Mouse (Mus musculus) hindbrain, embryonic 14.5 days (tissue): Measurements from ENCODE around the gene Pde4c. TPM values are rescaled to one million over a fixed set of nuclear protein-coding genes. Genes with fewer than 3 reads are reported as not detected.
A peak's percentile ranks its signal among the peaks of the same experiment; 100 is the strongest.

ENCODE experiments used
- ATAC-seq: fragments of 200-750 bp; cut with Nextera tagmentation; 2 replicates; pipeline ENCODE4 v1.8.0; 2017; ENCODE audit warnings: moderate number of reproducible peaks, mild to moderate bottlenecking, moderate TSS enrichment, moderate library complexity; ENCODE audit not compliant: low FRiP score
- DNase-seq: peaks from one replicate; pipeline ENCODE4 v3.0.0-alpha.2; 2015; ENCODE audit warnings: low spot score
- H3K27ac ChIP-seq: fragments of 300-500 bp; sonication (generic); 2 replicates; pipeline ENCODE4 v1.5.1; 2014; ENCODE audit warnings: mild to moderate bottlenecking, moderate library complexity
- H3K27me3 ChIP-seq: fragments of 300-500 bp; sonication (generic); 2 replicates; pipeline ENCODE4 v1.6.1; 2014; ENCODE audit warnings: mild to moderate bottlenecking, low read length, mixed read lengths; ENCODE audit not compliant: control insufficient read depth, insufficient read depth
- H3K36me3 ChIP-seq: fragments of 300-500 bp; sonication (generic); replicated peaks from 2 replicates; pipeline ENCODE4 v1.6.1; 2014; ENCODE audit not compliant: control insufficient read depth, insufficient read depth
- H3K4me1 ChIP-seq: fragments of 300-500 bp; sonication (generic); replicated peaks from 2 replicates; pipeline ENCODE4 v1.6.1; 2014; ENCODE audit warnings: antibody characterized with exemption, low read length, mixed read lengths; ENCODE audit not compliant: control insufficient read depth, insufficient read depth
- H3K4me2 ChIP-seq: fragments of 300-500 bp; sonication (generic); replicated peaks from 2 replicates; pipeline ENCODE4 v1.6.1; 2014; ENCODE audit warnings: mild to moderate bottlenecking, moderate library complexity
- H3K4me3 ChIP-seq: fragments of 300-500 bp; sonication (generic); replicated peaks from 2 replicates; pipeline ENCODE4 v1.5.1; 2014; ENCODE audit warnings: mild to moderate bottlenecking, low read length
- H3K9ac ChIP-seq: fragments of 300-500 bp; sonication (generic); 2 replicates; pipeline ENCODE4 v1.6.1; 2014
- H3K9me3 ChIP-seq: fragments of 300-500 bp; sonication (generic); 2 replicates; pipeline ENCODE4 v1.6.1; 2016; ENCODE audit warnings: low read length; ENCODE audit not compliant: control insufficient read depth
- WGBS: fragments of 180-500 bp; shearing (Covaris S2); extraction: QIAGEN DNeasy Blood & Tissue Kit; methylation state at CpG from one replicate; pipeline ENCODE4 v1.1.7; 2014; 5-methylcytosine and 5-hydroxymethylcytosine counted together
- polyA plus RNA-seq: library from polyadenylated mRNA; unstranded; fragments of >200 nt; fragmentation: Nextera tagmentation; extraction: Ambion mirVana; gene quantifications from 2 replicates; pipeline ENCODE4 v1.2.1, GENCODE M21; 2014

The Pde4c gene
- polyA plus RNA-seq, 1 experiment from 2014 or later: 0.32 TPM

DNA sequence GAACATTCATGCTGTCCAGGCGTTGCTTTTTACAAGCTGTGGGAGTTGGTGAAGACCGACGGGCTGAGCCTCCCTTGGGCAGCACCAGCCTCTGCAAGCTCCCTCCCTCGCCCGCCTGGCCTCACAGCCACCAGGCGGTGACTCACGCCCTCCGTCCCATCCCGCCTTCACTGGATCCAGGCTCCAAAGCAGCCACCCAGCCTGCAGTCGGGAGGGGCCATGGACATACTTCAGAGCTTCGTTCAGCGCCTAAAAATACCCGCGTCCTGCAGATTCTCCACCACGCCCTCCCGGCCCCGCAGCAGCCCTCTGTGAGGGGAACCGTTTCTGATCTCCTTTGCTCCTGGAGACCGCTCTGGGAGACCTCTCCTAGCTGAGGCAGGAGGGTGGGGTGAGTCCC is 41.3 kb upstream of the Pde4c start:
- DNase-seq (no peak), ATAC-seq (no peak; the same call in 1 of the 2 replicates)
- H3K27me3 ChIP-seq: no peaks in the 10 kb centered on the region
- 0 out of 2 replicates have a peak, but pooled peaks cover 3% of the 10 kb centered on the region for H3K4me1 ChIP-seq
- no peak overlapping the region for H3K9ac ChIP-seq
- H3K4me3 ChIP-seq: no peak overlapping the region
- WGBS: 8% methylated on average over 19 of the region's 19 CpGs
- H3K36me3 ChIP-seq: peaks cover 12% of the 10 kb centered on the region
- no peak overlapping the region for H3K27ac ChIP-seq
- 0 out of 2 replicates have a peak overlapping the region, but pooled peaks have one; percentile 10 for H3K4me2 ChIP-seq
- H3K9me3 ChIP-seq: no peaks in the 10 kb centered on the region

DNA sequence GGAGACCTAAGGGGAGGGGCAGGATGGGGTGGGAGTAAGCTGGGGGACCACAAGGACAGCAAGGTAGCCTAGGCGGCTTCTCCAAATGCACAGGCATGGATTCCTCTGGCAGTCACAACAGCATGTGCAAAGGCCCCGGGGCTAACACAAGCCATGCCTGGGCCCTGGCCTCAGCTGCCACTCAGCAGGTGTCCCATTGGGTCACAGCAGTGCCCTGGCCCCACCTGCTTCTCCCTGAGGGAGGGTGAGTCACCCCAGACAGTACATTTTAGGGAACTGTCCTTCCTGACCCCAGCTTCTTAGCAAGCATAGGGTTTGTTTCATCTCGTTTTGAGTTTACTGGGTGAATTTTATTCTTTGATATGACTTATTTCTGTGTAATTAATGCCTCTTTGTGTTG is 40.8 kb upstream of the Pde4c start:
- H3K27ac ChIP-seq: no peak overlapping the region
- 63% methylated on average over 3 of the region's 3 CpGs for WGBS
- H3K4me1 ChIP-seq: 0 out of 2 replicates have a peak, but pooled peaks cover 3% of the 10 kb centered on the region
- DNase-seq (no peak), ATAC-seq (no peak)
- peaks cover 12% of the 10 kb centered on the region for H3K36me3 ChIP-seq
- H3K9me3 ChIP-seq: no peaks in the 10 kb centered on the region
- no peak overlapping the region for H3K4me3 ChIP-seq
- no peaks in the 10 kb centered on the region for H3K27me3 ChIP-seq
- H3K4me2 ChIP-seq: 0 out of 2 replicates have a peak overlapping the region, but pooled peaks have one; percentile 10
- H3K9ac ChIP-seq: no peak overlapping the region

DNA sequence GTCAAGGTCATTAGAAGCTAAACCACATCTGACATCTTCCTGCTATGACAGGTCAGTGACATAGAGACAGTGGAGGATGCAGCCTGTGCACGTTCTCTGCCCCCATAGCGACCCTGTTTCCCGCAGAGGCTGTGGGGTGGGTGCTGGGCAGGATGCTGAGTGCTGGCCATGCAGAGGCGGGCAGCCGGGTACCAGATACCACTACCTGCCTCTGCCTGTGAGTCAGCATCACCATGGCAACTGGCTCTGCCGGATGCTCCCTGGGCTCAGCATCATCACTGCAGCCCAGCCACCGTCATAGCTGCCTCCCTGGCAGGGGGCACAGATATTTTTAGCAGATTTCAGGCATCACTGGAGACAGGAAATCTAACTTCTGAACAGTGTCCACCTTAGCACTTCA is 39.2 kb upstream of the Pde4c start:
- Histone ChIP-seq H3K4me1 (0 out of 2 replicates have a peak, but pooled peaks cover 3% of the 10 kb centered on the region), H3K4me3 (no peak overlapping the region), H3K27ac (no peak overlapping the region), H3K4me2 (no peak overlapping the region), H3K36me3 (peaks cover 3% of the 10 kb centered on the region; the same call in 1 of the 2 replicates), H3K9me3 (no peaks in the 10 kb centered on the region), H3K9ac (no peak overlapping the region), H3K27me3 (no peaks in the 10 kb centered on the region)
- DNase-seq: no peak
- WGBS: 32% methylated on average over 7 of the region's 7 CpGs
- ATAC-seq: peak; percentile 47; the same call in 1 of the 2 replicates

DNA sequence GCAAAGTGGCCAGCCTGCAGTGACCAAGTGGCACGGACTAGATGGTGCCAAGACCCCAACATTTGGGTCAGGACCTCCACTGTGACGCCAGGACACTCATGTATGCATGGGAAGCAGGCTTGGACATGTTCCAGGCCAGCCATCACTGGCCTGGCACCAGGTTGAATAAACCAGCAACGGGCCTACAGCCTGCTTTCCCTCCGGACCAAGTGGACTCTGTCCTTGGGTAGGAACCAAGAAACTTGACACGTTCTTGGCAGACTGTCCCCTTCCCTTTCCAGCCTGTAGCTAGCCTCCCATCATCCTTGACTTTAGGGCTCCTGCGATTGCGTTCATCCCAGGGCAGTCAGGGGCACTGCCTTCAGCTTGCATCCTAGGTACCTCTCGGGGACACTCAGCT is 35.9 kb upstream of the Pde4c start:
- H3K9me3 ChIP-seq: no peaks in the 10 kb centered on the region
- no peak overlapping the region for H3K4me2 ChIP-seq
- H3K4me1 ChIP-seq: peaks cover 16% of the 10 kb centered on the region
- H3K27me3 ChIP-seq: no peaks in the 10 kb centered on the region
- no peak for ATAC-seq
- no peak for DNase-seq
- H3K36me3 ChIP-seq: no peaks in the 10 kb centered on the region
- WGBS: 82% methylated on average over 8 of the region's 8 CpGs
- no peak overlapping the region for H3K9ac ChIP-seq
- no peak overlapping the region for H3K4me3 ChIP-seq
- H3K27ac ChIP-seq: no peak overlapping the region

DNA sequence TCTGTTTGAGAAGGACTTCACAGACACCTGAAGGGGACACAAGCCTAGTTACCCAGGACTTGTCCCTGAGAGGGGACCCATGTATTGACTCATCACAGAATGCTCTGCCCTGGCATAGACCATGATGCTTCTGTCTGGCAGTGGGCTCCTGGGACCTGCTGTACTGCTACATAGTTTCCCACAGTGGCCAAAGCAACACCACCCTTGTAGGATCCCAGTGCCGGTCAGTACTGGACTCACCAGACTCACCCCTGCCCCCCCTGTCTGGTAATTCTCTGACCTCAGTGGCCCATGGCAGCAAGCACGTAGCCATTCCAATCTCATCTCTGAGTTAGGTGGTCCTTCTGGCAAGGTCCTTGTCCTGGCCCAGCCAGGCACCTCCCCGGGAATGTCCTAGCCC is 35.4 kb upstream of the Pde4c start:
- peaks cover 16% of the 10 kb centered on the region for H3K4me1 ChIP-seq
- 93% methylated on average over 3 of the region's 3 CpGs for WGBS
- H3K4me3 ChIP-seq: no peak overlapping the region
- no peaks in the 10 kb centered on the region for H3K36me3 ChIP-seq
- no peak overlapping the region for H3K4me2 ChIP-seq
- H3K27ac ChIP-seq: no peak overlapping the region
- H3K9ac ChIP-seq: no peak overlapping the region
- H3K9me3 ChIP-seq: no peaks in the 10 kb centered on the region
- H3K27me3 ChIP-seq: no peaks in the 10 kb centered on the region
- no peak for DNase-seq
- no peak for ATAC-seq

DNA sequence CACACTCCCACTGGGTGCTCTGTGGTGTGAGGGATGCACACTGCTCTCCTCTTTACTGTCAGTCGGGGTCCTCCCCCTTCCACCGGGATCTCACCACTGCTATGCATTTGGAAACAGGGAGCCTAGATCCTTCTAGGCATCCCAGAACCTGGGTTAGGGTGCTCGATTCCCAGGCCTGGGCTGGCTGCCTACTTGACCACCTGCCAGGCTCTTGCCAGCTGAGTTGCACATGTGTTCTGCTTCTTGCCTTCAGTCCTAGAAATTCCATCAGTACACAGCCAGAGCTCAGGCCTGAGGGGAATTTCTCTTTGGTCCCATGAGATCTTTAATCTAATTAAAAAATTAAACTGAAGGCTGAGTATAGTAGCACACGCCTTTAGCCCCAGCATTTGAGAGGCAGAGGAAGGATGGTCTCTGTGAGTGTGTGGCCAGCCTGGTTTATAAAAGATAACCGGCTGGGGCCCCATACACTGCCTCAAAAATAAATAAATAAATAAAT is 33.6 kb upstream of the Pde4c start:
- H3K27ac ChIP-seq: no peak overlapping the region
- no peaks in the 10 kb centered on the region for H3K27me3 ChIP-seq
- H3K4me2 ChIP-seq: no peak overlapping the region
- H3K4me1 ChIP-seq: peaks cover 13% of the 10 kb centered on the region
- ATAC-seq (no peak), DNase-seq (no peak)
- no peak overlapping the region for H3K9ac ChIP-seq
- no peaks in the 10 kb centered on the region for H3K9me3 ChIP-seq
- no peaks in the 10 kb centered on the region for H3K36me3 ChIP-seq
- 75% methylated on average over 5 of the region's 5 CpGs for WGBS
- H3K4me3 ChIP-seq: no peak overlapping the region

DNA sequence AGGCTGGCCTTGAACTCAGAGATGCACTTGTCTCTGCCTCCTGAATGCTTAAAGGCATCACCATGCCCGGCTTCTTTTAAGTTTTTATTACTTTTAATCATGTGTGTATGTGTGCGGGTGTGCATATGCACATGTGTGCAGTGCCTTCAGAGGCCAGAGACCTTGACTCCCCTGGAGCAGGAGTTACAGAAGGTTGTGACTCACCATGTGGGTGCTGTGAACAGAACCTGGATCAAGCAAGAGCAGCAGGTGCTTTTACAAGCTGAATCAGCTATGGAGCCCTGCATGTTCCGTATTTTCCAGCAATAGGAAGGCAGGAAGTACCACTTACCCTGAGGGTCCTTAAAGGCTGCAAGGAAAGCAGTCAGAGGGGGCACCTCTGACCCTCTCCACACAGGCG is 32.3 kb upstream of the Pde4c start:
- ATAC-seq (no peak), DNase-seq (no peak)

DNA sequence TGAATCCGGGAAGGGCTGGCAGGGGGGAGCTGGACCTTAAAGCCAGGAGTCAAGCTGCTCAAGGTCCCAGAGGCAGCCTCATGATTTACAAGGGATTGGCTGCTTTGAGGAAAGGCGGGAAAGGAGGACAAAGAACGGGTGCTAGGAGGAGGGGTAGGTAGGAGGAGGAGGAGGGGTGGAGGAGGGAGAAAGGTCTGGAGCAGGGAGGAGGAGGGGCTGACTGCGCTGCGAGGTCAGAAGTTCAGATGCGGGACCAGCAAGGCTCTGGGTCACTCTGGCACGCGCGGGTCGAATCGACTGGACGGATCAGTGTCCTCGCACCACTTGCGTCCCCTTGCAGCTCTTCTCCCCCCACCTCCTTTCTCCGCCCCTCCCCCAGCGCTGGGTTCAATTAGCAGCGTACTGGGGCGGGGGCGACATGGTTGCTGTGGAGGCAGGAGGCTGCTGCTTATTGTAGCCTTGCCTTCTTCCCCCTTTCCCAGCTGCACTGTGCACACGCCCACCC is 31.7 kb upstream of the Pde4c start:
- Histone ChIP-seq H3K4me1 (peaks cover 27% of the 10 kb centered on the region), H3K9me3 (no peaks in the 10 kb centered on the region), H3K4me2 (peak overlapping the region; percentile 52), H3K4me3 (peak overlapping the region; percentile 23), H3K36me3 (no peaks in the 10 kb centered on the region), H3K9ac (peak overlapping the region; percentile 41), H3K27ac (0 out of 2 replicates have a peak overlapping the region, but pooled peaks have one; percentile 49), H3K27me3 (no peaks in the 10 kb centered on the region)
- under 1% methylated on average over 18 of the region's 20 CpGs for WGBS
- DNase-seq: peak; percentile 42
- peak; percentile 39 for ATAC-seq

More for the DNA sequence above, 32.3 kb upstream of the Pde4c start:
- H3K9ac ChIP-seq: peak overlapping the region; percentile 41
- H3K36me3 ChIP-seq: no peaks in the 10 kb centered on the region
- peak overlapping the region; percentile 52 for H3K4me2 ChIP-seq
- no peaks in the 10 kb centered on the region for H3K27me3 ChIP-seq
- H3K4me1 ChIP-seq: peaks cover 21% of the 10 kb centered on the region
- H3K4me3 ChIP-seq: peak overlapping the region; percentile 23
- H3K9me3 ChIP-seq: no peaks in the 10 kb centered on the region
- WGBS: 62% methylated on average over 4 of the region's 4 CpGs
- H3K27ac ChIP-seq: 0 out of 2 replicates have a peak overlapping the region, but pooled peaks have one; percentile 49

DNA sequence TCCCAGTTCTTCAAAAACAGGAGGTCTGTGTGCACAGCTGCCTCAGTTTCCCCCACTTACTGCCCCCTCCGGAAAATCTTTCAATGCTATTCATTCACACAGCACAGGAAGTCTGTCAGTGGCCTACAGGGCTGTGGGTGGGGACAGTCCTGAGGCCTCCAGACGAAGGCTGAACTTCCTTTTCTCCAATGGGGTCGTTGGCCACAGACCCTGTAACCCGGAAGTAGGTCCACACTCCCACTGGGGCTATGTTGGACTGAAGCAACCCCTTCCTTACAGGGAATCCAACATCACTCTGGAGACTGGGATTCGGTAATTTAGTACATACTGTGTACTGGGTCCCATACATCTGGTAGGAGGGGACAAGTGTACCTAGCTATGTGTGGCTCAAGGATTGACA is 29.9 kb upstream of the Pde4c start:
- Histone ChIP-seq H3K27me3 (no peaks in the 10 kb centered on the region), H3K27ac (no peak overlapping the region), H3K4me2 (no peak overlapping the region), H3K9me3 (no peaks in the 10 kb centered on the region), H3K4me1 (peaks cover 42% of the 10 kb centered on the region), H3K4me3 (no peak overlapping the region), H3K9ac (no peak overlapping the region), H3K36me3 (no peaks in the 10 kb centered on the region)
- no peak for DNase-seq
- ATAC-seq: no peak
- WGBS: 66% methylated on average over 5 of the region's 5 CpGs
